Mouse (Mus musculus) neural tube, embryonic 13.5 days (tissue): ENCODE data around the gene Slc26a8. TPM values are rescaled to one million over a fixed set of nuclear protein-coding genes. Genes with fewer than 3 reads are reported as not detected.
A peak's percentile ranks its signal among the peaks of the same experiment; 100 is the strongest.

Source experiments
- ATAC-seq: fragments of 200-750 bp; cut with Nextera tagmentation; 2 replicates; pipeline ENCODE4 v1.8.0; 2017; ENCODE audit warnings: low read depth, mild to moderate bottlenecking, moderate TSS enrichment, moderate library complexity
- H3K27ac ChIP-seq: fragments of 300-500 bp; sonication (generic); replicated peaks from 2 replicates; pipeline ENCODE4 v1.5.1; 2015; ENCODE audit warnings: moderate library complexity, mild to moderate bottlenecking, inconsistent platforms
- H3K27me3 ChIP-seq: fragments of 300-500 bp; sonication (generic); 2 replicates; pipeline ENCODE4 v1.6.1; 2015; ENCODE audit warnings: mild to moderate bottlenecking, inconsistent platforms
- H3K36me3 ChIP-seq: fragments of 300-500 bp; sonication (generic); 2 replicates; pipeline ENCODE4 v1.6.1; 2015; ENCODE audit warnings: mild to moderate bottlenecking, inconsistent platforms
- H3K4me1 ChIP-seq: fragments of 300-500 bp; sonication (generic); replicated peaks from 2 replicates; pipeline ENCODE4 v1.6.1; 2015; ENCODE audit warnings: inconsistent platforms
- H3K4me2 ChIP-seq: fragments of 300-500 bp; sonication (generic); 2 replicates; pipeline ENCODE4 v1.6.1; 2015; ENCODE audit warnings: inconsistent platforms, mild to moderate bottlenecking, moderate library complexity
- H3K4me3 ChIP-seq: fragments of 300-500 bp; sonication (generic); 2 replicates; pipeline ENCODE4 v1.5.1; 2015; ENCODE audit warnings: mild to moderate bottlenecking, inconsistent platforms
- H3K9ac ChIP-seq: fragments of 300-500 bp; sonication (generic); 2 replicates; pipeline ENCODE4 v1.6.1; 2015; ENCODE audit warnings: moderate library complexity, mild to moderate bottlenecking, inconsistent platforms
- H3K9me3 ChIP-seq: fragments of 300-500 bp; sonication (generic); 2 replicates; pipeline ENCODE4 v1.6.1; 2016; ENCODE audit warnings: inconsistent platforms
- WGBS: fragments of 180-500 bp; shearing (Covaris S2); methylation state at CpG from one replicate; pipeline ENCODE4 v1.1.7; 2015; 5-methylcytosine and 5-hydroxymethylcytosine counted together
- polyA plus RNA-seq: library from polyadenylated mRNA; unstranded; fragments of >200 nt; fragmentation: Nextera tagmentation; extraction: Ambion mirVana; gene quantifications from 2 replicates; pipeline ENCODE4 v1.2.1, GENCODE M21; 2015

The Slc26a8 gene
- polyA plus RNA-seq, 1 experiment from 2014 or later: 1.2 TPM

DNA sequence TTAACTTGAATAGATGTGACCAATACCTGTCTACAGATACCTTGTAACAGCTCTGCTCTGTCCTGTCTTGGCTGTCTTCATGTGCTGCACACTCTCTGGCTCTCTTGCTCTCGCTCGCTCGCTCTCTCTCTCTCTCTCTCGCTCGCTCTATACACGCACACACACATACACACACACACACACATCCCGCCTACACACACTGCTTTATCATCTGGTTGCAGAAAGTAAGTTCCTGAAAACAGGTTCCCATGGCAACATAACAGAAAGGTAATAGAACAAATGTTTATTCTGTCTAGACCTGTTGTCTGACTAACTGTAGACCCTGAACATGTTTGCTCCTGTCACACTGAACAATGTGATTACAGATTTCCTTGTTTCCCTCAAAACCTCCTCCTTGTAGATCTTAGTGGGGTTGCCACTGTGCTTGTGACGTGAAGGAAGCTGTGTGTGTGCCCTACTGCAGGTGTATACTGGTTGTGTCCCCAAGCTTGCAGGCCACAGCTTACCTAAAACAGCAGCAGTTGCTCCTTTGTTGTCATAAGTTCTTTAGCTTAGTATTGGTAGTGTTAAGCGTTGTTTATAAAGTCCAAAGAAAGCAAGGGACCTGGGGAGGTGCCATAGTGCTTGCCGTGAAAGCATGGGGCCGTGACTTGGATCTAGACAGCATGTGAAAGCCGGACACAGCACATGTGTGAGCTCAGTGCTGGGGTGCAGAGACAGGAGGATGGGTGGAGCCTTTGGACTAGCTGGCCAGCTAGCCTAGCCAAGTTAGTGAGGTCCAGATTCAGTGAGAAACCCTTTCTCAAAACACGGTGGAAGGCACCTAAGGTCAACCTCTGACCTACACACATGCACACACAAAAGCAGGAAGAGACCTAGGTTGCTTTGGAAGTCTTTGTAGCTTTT lies 7.5 kb upstream of the Slc26a8 start:
- Histone ChIP-seq H3K4me1 (peaks cover 56% of the 10 kb centered on the region), H3K27ac (no peak overlapping the region), H3K27me3 (no peaks in the 10 kb centered on the region), H3K4me3 (no peak overlapping the region), H3K4me2 (no peak overlapping the region), H3K9me3 (no peaks in the 10 kb centered on the region), H3K36me3 (0 out of 2 replicates have a peak, but pooled peaks cover 4% of the 10 kb centered on the region), H3K9ac (no peak overlapping the region)
- no peak for ATAC-seq
- 77% methylated on average over 13 of the region's 13 CpGs for WGBS

DNA sequence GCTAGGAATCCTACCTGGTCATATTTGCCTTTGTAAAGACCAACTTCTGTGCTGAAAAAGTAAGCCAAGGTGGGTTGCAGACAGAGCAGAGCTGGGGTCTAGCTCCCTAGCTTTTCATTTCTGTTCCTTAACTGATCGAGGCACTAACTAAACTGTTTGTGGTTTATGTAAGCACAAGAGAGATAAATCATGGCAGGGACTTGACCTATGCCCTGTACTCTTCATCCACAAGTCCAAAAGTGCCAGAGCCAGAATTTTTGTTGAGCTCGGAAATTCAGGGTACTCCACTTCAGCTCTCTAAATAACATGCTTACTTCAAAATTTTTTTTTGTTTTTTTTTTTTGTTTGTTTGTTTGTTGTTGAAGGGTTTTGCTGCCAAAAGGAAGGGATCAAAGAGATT lies 6.6 kb upstream of the Slc26a8 start:
- Histone ChIP-seq H3K9ac (0 out of 2 replicates have a peak overlapping the region, but pooled peaks have one; percentile 22), H3K27ac (no peak overlapping the region), H3K9me3 (no peaks in the 10 kb centered on the region), H3K4me2 (no peak overlapping the region), H3K27me3 (no peaks in the 10 kb centered on the region), H3K4me1 (peaks cover 58% of the 10 kb centered on the region), H3K4me3 (no peak overlapping the region), H3K36me3 (0 out of 2 replicates have a peak, but pooled peaks cover 4% of the 10 kb centered on the region)
- WGBS: 54% methylated on average over 2 of the region's 2 CpGs
- ATAC-seq: no peak

DNA sequence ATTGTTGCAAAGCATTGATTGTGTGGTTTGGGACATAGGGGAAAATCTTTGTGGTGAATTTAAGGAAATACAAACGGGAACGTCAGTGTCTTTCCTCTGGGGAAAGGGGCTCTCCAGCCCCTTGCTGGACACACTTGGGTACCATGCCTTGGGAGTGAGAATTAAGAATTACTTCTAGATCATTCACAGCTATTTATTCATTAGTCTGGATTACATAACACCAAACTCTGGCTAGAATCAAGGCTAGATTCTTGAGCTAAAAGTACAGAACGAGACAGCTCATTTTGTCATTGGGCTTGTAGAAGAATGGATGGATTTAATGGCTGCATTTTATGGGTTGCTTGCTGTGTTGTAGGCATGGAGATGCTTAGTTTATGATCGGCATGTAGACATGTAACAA lies 4.8 kb upstream of the Slc26a8 start:
- Histone ChIP-seq H3K9me3 (no peaks in the 10 kb centered on the region), H3K4me2 (no peak overlapping the region), H3K9ac (no peak overlapping the region), H3K36me3 (0 out of 2 replicates have a peak, but pooled peaks cover 4% of the 10 kb centered on the region), H3K4me1 (peaks cover 64% of the 10 kb centered on the region), H3K27me3 (no peaks in the 10 kb centered on the region), H3K4me3 (no peak overlapping the region), H3K27ac (no peak overlapping the region)
- WGBS: 67% methylated on average over 4 of the region's 4 CpGs
- ATAC-seq: no peak

DNA sequence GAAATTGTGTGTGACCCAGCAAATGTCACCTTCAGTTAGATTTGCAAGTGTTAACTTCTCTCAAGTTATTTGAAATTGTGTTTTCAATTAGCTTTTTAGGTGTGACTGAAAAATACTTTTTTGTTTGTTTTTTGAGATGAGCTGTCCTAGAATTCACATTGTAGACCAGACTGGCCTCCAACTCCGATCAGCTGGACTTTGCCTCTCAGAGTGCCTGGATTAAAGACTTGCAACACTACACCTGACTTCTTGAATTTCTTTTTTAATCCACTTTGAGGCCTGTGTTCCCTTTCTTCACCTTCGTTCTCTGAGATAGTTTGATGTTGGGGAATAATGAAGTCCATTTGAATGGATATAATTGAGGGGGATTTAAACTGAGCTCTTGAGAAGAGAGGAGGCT lies 4.0 kb upstream of the Slc26a8 start:
- Histone ChIP-seq H3K4me1 (peaks cover 72% of the 10 kb centered on the region), H3K9ac (no peak overlapping the region), H3K9me3 (no peaks in the 10 kb centered on the region), H3K4me2 (no peak overlapping the region; the same call in 1 of the 2 replicates), H3K36me3 (0 out of 2 replicates have a peak, but pooled peaks cover 4% of the 10 kb centered on the region), H3K27ac (no peak overlapping the region), H3K27me3 (peaks cover 5% of the 10 kb centered on the region), H3K4me3 (no peak overlapping the region)
- 76% methylated on average over 2 of the region's 2 CpGs for WGBS
- ATAC-seq: no peak

DNA sequence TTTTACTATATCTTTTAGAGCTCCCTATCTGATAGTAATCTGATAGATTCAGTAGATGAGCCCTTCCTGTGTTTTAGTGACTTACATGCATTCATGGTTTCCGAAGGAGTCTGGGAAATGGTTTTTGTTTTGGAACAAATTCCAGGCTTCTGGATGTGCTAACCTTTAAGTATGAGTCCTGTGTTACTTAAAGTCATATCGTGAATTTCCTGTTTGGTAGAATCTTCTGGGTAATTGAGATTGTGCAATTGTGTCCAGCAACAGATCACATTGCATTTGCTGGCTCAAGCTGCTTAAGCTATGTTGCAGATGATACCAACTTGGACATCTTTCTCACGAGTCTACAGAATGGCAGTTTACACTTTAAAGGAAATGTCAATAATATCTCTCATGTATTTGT lies 3.1 kb upstream of the Slc26a8 start:
- Histone ChIP-seq H3K9me3 (no peaks in the 10 kb centered on the region), H3K27ac (no peak overlapping the region), H3K36me3 (0 out of 2 replicates have a peak, but pooled peaks cover 4% of the 10 kb centered on the region), H3K4me2 (peak overlapping the region; percentile 78), H3K27me3 (peaks cover 12% of the 10 kb centered on the region), H3K4me3 (peak overlapping the region; percentile 98), H3K4me1 (peaks cover 68% of the 10 kb centered on the region), H3K9ac (peak overlapping the region; percentile 97)
- ATAC-seq: no peak
- WGBS: 54% methylated on average over 3 of the region's 3 CpGs

GRCm38 (mm10) chr17:28692341-28692710 lies 2.3 kb upstream of the Slc26a8 start:
- H3K4me1 ChIP-seq: peaks cover 60% of the 10 kb centered on the region
- H3K27ac ChIP-seq: peak overlapping the region; percentile 97
- under 1% methylated on average over 18 of the region's 18 CpGs for WGBS
- H3K27me3 ChIP-seq: peaks cover 12% of the 10 kb centered on the region
- no peaks in the 10 kb centered on the region for H3K9me3 ChIP-seq
- no peak for ATAC-seq
- 0 out of 2 replicates have a peak, but pooled peaks cover 4% of the 10 kb centered on the region for H3K36me3 ChIP-seq
- H3K4me3 ChIP-seq: peak overlapping the region; percentile 98
- H3K9ac ChIP-seq: peak overlapping the region; percentile 97
- H3K4me2 ChIP-seq: peak overlapping the region; percentile 78

- peak overlapping the region; percentile 98 for H3K4me3 ChIP-seq
- peak overlapping the region; percentile 78 for H3K4me2 ChIP-seq
- H3K9me3 ChIP-seq: no peaks in the 10 kb centered on the region
- peak; percentile 69 for ATAC-seq
- 0 out of 2 replicates have a peak, but pooled peaks cover 4% of the 10 kb centered on the region for H3K36me3 ChIP-seq
- peak overlapping the region; percentile 97 for H3K27ac ChIP-seq
- H3K9ac ChIP-seq: peak overlapping the region; percentile 97
- peaks cover 12% of the 10 kb centered on the region for H3K27me3 ChIP-seq
- H3K4me1 ChIP-seq: peaks cover 55% of the 10 kb centered on the region
- whole genome bisulfite sequencing: under 1% methylated on average over 53 of the region's 53 CpGs
Measured at GRCm38 (mm10) chr17:28691687-28692340, 1.8 kb upstream of the Slc26a8 start.

DNA sequence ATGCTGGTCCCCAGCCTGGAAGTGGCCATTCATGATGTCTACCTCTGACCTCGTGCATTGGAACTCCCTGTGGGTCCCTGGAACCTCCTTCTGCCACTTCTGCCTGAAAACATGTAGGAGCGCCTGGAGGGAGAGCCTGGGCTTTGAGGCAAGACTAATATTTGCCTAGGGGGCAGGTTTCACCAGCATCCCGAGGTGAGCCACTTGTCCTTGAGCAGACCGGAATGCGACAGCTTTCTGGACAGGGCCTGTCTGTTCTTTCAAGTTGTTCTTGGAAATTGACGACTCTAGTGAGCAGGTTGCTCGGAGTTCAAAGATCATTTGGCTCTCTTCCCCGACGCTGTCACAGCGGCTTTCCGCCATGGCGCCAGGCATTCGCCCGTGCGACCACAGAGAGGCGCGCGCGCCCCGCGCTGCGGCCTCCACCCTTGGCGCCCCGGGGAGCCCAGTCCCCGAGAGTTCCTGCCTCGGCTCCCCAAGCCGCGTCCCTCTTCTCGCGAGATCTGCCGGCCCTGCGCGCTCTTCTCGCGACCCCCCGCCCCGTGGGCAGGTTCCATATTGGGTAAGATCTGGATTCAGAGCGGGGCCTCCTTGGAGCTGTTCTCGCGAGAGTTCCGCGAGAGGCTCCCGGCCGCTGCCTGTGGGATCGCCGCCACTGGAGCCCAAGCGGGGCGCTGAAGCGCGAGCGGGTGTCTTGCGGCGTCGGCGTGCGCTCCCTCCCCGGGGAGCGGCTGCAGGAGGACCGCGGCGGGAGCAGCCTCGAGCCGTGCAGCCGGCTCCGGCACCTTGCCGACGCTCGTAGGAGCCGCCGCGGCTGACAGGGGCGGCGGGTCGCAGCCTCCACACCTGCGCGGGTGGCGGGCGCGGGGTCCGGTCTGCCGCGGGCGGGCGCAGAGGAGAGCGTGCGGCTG lies 998 bp upstream of the Slc26a8 start, which contains the start of gene Mapk14:
Gene Mapk14 (plus strand): TSS at position 554 of the 911 bp plus-strand sequence.
- peak within 1 kb of the TSS; percentile 97 for H3K9ac ChIP-seq
- H3K36me3 ChIP-seq: 0 out of 2 replicates have a peak, but pooled peaks cover 4% of the 10 kb centered on the region
- H3K27me3 ChIP-seq: peaks cover 12% of the 10 kb centered on the region
- 0% methylated on average over 83 of the region's 86 CpGs for WGBS
- ATAC-seq: peak; percentile 96
- H3K4me3 ChIP-seq: peak within 1 kb of the TSS; percentile 98
- peaks cover 48% of the 10 kb centered on the region for H3K4me1 ChIP-seq
- no peaks in the 10 kb centered on the region for H3K9me3 ChIP-seq
- peak within 1 kb of the TSS; percentile 78 for H3K4me2 ChIP-seq
- H3K27ac ChIP-seq: peak within 1 kb of the TSS; percentile 97

DNA sequence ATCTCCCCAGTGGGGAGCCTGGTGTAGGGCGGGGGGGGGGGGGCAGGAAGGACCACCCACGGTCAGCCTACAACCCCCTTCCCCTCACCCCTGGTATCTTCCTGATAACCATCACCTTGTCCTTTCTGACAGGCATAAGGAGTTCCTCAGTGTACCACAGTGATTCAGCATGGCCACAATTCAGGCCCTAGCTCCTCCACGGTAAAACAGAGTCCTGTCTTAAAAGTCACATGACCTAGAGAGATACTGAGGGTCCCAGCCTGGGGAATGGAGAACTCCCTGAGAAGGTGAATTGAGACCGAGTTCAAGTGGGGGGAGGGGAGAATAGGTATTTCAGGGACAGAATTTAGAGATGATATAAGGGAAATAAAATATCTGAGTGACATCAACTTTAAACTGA lies 2.7 kb downstream of the Slc26a8 start:
- ATAC-seq: no peak
- no peaks in the 10 kb centered on the region for H3K9me3 ChIP-seq
- H3K27ac ChIP-seq: no peak overlapping the region
- H3K4me2 ChIP-seq: no peak overlapping the region
- H3K27me3 ChIP-seq: peaks cover 12% of the 10 kb centered on the region
- H3K36me3 ChIP-seq: no peaks in the 10 kb centered on the region
- no peak overlapping the region for H3K4me3 ChIP-seq
- H3K4me1 ChIP-seq: peaks cover 15% of the 10 kb centered on the region
- no peak overlapping the region for H3K9ac ChIP-seq
- 43% methylated on average over 4 of the region's 4 CpGs for WGBS

DNA sequence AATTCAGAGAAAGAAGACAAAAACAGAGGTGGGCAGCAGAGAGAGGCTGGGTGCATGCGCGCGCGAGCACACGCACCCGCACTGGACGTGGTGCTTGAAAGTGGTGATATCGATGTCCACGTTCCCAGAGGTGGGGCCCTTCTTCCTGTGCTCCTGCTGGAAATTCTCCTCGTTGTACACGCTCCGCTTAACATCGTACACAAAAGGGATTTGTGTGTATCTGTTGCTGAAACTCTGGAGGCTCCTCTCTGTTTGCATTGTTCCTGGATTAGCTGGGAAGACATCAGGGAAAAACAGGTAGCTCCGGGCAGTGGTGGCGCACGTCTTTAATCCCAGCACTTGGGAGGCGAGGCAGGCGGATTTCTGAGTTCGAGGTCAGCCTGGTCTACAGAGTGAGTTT lies 5.4 kb downstream of the Slc26a8 start:
- Histone ChIP-seq H3K9me3 (no peaks in the 10 kb centered on the region), H3K9ac (no peak overlapping the region), H3K4me3 (no peak overlapping the region), H3K36me3 (no peaks in the 10 kb centered on the region), H3K27me3 (peaks cover 12% of the 10 kb centered on the region), H3K4me2 (no peak overlapping the region), H3K4me1 (peaks cover 7% of the 10 kb centered on the region), H3K27ac (no peak overlapping the region)
- WGBS: 78% methylated on average over 19 of the region's 19 CpGs
- no peak for ATAC-seq

- ATAC-seq: no peak
- no peaks in the 10 kb centered on the region for H3K36me3 ChIP-seq
- no peak overlapping the region for H3K4me2 ChIP-seq
- H3K27me3 ChIP-seq: peaks cover 4% of the 10 kb centered on the region
- WGBS: 76% methylated on average over 1 of the region's 1 CpGs
- no peak overlapping the region for H3K27ac ChIP-seq
- no peak overlapping the region for H3K9ac ChIP-seq
- H3K4me1 ChIP-seq: no peaks in the 10 kb centered on the region
- no peaks in the 10 kb centered on the region for H3K9me3 ChIP-seq
- H3K4me3 ChIP-seq: no peak overlapping the region
Measured at GRCm38 (mm10) chr17:28683601-28684000, 6.4 kb downstream of the Slc26a8 start.
